Mouse (Mus musculus): ENCODE results near the gene Themis2.

The Themis2 gene

GRCm38 (mm10) chr4:132796196-132796886 lies at the start of gene Themis2:
Themis2 (minus strand) TSS chr4:132796387.
- DNase-seq (ENCODE audit: low spot score in 2 of 2) = peak; percentile 55 to 77

- no peak for DNase-seq (ENCODE audit: low spot score in 2 of 2)
These were observed 47.5 kb upstream of the Themis2 start for GRCm38 (mm10) chr4:132843705-132844071.

- peak; percentile 87 to 92 for DNase-seq (ENCODE audit: low spot score in 2 of 2)
These were observed 47.0 kb upstream of the Themis2 start, which contains the start of gene Ppp1r8 for GRCm38 (mm10) chr4:132842970-132843704. Ppp1r8 (minus strand) TSS chr4:132843169.

- peak; percentile 18 to 26 for DNase-seq (ENCODE audit: low spot score in 2 of 2)
These were observed 46.2 kb upstream of the Themis2 start for GRCm38 (mm10) chr4:132842281-132842906.

- DNase-seq (ENCODE audit: low spot score in 2 of 2) = no peak
These were observed 45.3 kb upstream of the Themis2 start for GRCm38 (mm10) chr4:132841493-132841892.

- peak; percentile 74 to 85 for DNase-seq (ENCODE audit: low spot score in 2 of 2)
These were observed 27.6 kb upstream of the Themis2 start for GRCm38 (mm10) chr4:132823614-132824366.

GRCm38 (mm10) chr4:132818442-132818841 lies 22.3 kb upstream of the Themis2 start:
- no peak for DNase-seq (ENCODE audit: low spot score in 2 of 2)

GRCm38 (mm10) chr4:132816855-132817254 lies 20.7 kb upstream of the Themis2 start:
- no peak for DNase-seq (ENCODE audit: low spot score in 2 of 2)

- DNase-seq (ENCODE audit: low spot score in 2 of 2) = no peak
These were observed 20.2 kb upstream of the Themis2 start for GRCm38 (mm10) chr4:132816404-132816803.

- no peak for DNase-seq (ENCODE audit: low spot score in 2 of 2)
These were observed 13.4 kb upstream of the Themis2 start for GRCm38 (mm10) chr4:132809621-132810020.

GRCm38 (mm10) chr4:132807771-132808641 lies 11.8 kb upstream of the Themis2 start:
- DNase-seq (ENCODE audit: low spot score in 2 of 2) = no peak

- DNase-seq (ENCODE audit: low spot score in 2 of 2) = no peak
These were observed 10.5 kb upstream of the Themis2 start for GRCm38 (mm10) chr4:132806620-132807191.

- no peak for DNase-seq (ENCODE audit: low spot score in 2 of 2)
These were observed 9.5 kb upstream of the Themis2 start for GRCm38 (mm10) chr4:132805599-132806197.

- DNase-seq (ENCODE audit: low spot score in 2 of 2) = no peak
These were observed 9.0 kb upstream of the Themis2 start for GRCm38 (mm10) chr4:132805146-132805545.

- no peak for DNase-seq (ENCODE audit: low spot score in 2 of 2)
These were observed 8.1 kb upstream of the Themis2 start for GRCm38 (mm10) chr4:132804331-132804730.

GRCm38 (mm10) chr4:132803876-132804275 lies 7.7 kb upstream of the Themis2 start:
- DNase-seq (ENCODE audit: low spot score in 2 of 2) = no peak

- no peak for DNase-seq (ENCODE audit: low spot score in 2 of 2)
These were observed 7.0 kb upstream of the Themis2 start for GRCm38 (mm10) chr4:132803212-132803611.

GRCm38 (mm10) chr4:132802171-132802637 lies 6.0 kb upstream of the Themis2 start:
- peak; percentile 49 to 57 for DNase-seq (ENCODE audit: low spot score in 2 of 2)

GRCm38 (mm10) chr4:132801176-132802077 lies 5.2 kb upstream of the Themis2 start:
- no peak for DNase-seq (ENCODE audit: low spot score in 2 of 2)
